Mouse (Mus musculus): ENCODE measurements around the gene Atxn2. TPM values are rescaled to one million over a fixed set of nuclear protein-coding genes. Genes with fewer than 3 reads are reported as not detected.

Atxn2 gene
- total RNA-seq (2014; rRNA removed), result 80.3 and 80.6 TPM in 2 replicates
- 71.3 and 92.3 TPM in 2 replicates for polyA plus RNA-seq (2015; fragmentation: Nextera tagmentation; extraction: Ambion mirVana)

DNA sequence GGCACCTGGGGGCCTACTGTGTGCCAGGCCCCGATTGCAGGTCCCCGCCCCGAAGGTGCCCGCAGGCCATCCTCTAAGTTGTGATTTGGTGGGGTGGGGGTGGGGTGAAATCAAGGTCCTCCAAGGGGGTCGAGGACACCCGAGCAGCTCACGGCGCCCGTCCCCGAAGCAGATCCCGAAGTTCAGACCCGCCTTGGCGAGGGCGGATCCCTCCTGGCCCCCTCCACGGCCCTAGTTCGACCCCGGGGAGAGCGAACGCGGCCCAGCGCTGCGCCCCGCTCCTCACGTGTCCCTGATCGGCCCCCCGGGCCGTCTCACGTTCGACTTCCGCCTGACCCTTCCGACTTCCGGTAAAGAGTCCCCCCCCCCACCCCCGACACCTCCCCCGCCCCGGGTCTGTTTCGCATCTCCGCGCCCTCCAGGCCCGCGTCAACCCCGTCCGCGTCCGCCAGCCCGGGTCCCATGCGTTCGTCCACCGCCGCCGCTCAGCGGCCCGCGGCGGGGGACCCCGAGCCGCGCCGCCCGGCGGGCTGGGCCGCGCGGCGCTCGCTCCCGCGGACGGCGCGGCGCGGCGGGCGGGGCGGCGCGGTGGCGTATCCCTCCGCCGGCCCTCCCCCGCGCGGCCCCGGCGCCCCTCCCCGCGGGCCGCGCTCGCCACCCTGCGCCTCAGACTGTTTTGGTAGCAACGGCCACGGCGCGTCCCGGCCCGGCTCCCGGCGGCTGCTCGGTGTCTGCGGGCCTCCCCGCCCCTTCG is at the start of gene Atxn2:
TSS of gene Atxn2 (plus strand) at position 164 of the 754 bp plus-strand sequence.
- H3K27me3 ChIP-seq (ENCODE audit: insufficient read depth, low read length), result no peaks in the 10 kb centered on the region

GRCm38 (mm10) chr5:121661494-121661893 is 49.6 kb upstream of the Atxn2 start:
- ATAC-seq, result no peak
- 86% methylated on average over 5 of the region's 5 CpGs for WGBS

More for the DNA sequence above, at the start of gene Atxn2:
- H3K9me3 ChIP-seq (ENCODE audit: low read length), result no peaks in the 10 kb centered on the region
- peak; percentile 76 for ATAC-seq
- H3K27ac ChIP-seq (ENCODE audit: low read depth, low read length), result peak within 1 kb of the TSS; percentile 99
- under 1% methylated on average over 52 of the region's 103 CpGs for WGBS
- peak; percentile 88 for DNase-seq
- H3K9ac ChIP-seq, result peak within 1 kb of the TSS; percentile 83
- H3K4me3 ChIP-seq (ENCODE audit: low read depth, low read length), result peak within 1 kb of the TSS; percentile 86
- H3K4me2 ChIP-seq (ENCODE audit: low read depth), result peak within 1 kb of the TSS; percentile 94
- H3K4me1 ChIP-seq (ENCODE audit: insufficient read depth), result peaks cover 12% of the 10 kb centered on the region
- no peaks in the 10 kb centered on the region for H3K36me3 ChIP-seq (ENCODE audit: insufficient read depth)
- no peak for TF ChIP-seq CTCF (IDR thresholded peaks at IDR 0.05; ENCODE audit: low read depth)

DNA sequence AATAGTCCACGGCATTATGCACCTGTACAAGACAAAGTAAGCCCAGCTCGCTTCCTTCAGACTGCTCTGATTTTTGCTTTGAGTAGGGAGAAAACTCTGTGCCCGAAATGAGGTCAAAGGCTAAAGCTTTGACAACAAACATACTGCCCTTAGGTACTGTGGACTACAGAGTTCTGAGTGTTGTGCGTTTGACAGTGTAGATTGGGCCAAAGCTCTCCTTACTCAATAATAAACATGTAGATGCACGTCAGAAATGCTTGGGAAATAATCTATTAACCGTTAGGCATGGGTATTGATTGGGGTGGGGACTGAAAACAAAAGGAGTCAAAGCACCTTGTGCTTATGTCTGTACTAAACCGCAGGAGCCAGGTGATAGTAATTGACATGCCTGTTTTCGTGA is 47.7 kb upstream of the Atxn2 start:
- Histone ChIP-seq H3K4me3 (ENCODE audit: low read depth, low read length) (no peak overlapping the region), H3K27me3 (ENCODE audit: insufficient read depth, low read length) (no peaks in the 10 kb centered on the region), H3K27ac (ENCODE audit: low read depth, low read length) (no peak overlapping the region), H3K36me3 (ENCODE audit: insufficient read depth) (peaks cover 32% of the 10 kb centered on the region), H3K9me3 (ENCODE audit: low read length) (no peaks in the 10 kb centered on the region), H3K4me1 (ENCODE audit: insufficient read depth) (peaks cover 12% of the 10 kb centered on the region), H3K4me2 (ENCODE audit: low read depth) (no peak overlapping the region), H3K9ac (no peak overlapping the region)
- no peak for TF ChIP-seq CTCF (IDR thresholded peaks at IDR 0.05; ENCODE audit: low read depth)
- ATAC-seq, result no peak
- WGBS, result 90% methylated on average over 8 of the region's 8 CpGs
- DNase-seq, result no peak

More at GRCm38 (mm10) chr5:121661494-121661893, 49.6 kb upstream of the Atxn2 start:
- peak overlapping the region; percentile 93 for H3K4me3 ChIP-seq (ENCODE audit: low read depth, low read length)
- peak overlapping the region; percentile 71 for H3K4me2 ChIP-seq (ENCODE audit: low read depth)
- H3K27me3 ChIP-seq (ENCODE audit: insufficient read depth, low read length), result no peaks in the 10 kb centered on the region
- no peaks in the 10 kb centered on the region for H3K9me3 ChIP-seq (ENCODE audit: low read length)
- TF ChIP-seq CTCF (IDR thresholded peaks at IDR 0.05; ENCODE audit: low read depth), result no peak
- peaks cover 12% of the 10 kb centered on the region for H3K4me1 ChIP-seq (ENCODE audit: insufficient read depth)
- no peak for DNase-seq
- H3K27ac ChIP-seq (ENCODE audit: low read depth, low read length), result no peak overlapping the region
- H3K9ac ChIP-seq, result peak overlapping the region; percentile 84
- H3K36me3 ChIP-seq (ENCODE audit: insufficient read depth), result peaks cover 20% of the 10 kb centered on the region

GRCm38 (mm10) chr5:121664078-121664477 is 47.1 kb upstream of the Atxn2 start:
- 90% methylated on average over 6 of the region's 6 CpGs for WGBS
- peaks cover 12% of the 10 kb centered on the region for H3K4me1 ChIP-seq (ENCODE audit: insufficient read depth)
- H3K4me2 ChIP-seq (ENCODE audit: low read depth), result no peak overlapping the region
- DNase-seq, result no peak
- no peak overlapping the region for H3K27ac ChIP-seq (ENCODE audit: low read depth, low read length)
- no peaks in the 10 kb centered on the region for H3K27me3 ChIP-seq (ENCODE audit: insufficient read depth, low read length)
- H3K36me3 ChIP-seq (ENCODE audit: insufficient read depth), result peaks cover 39% of the 10 kb centered on the region
- no peak overlapping the region for H3K4me3 ChIP-seq (ENCODE audit: low read depth, low read length)
- H3K9ac ChIP-seq, result no peak overlapping the region
- no peaks in the 10 kb centered on the region for H3K9me3 ChIP-seq (ENCODE audit: low read length)
- no peak for ATAC-seq
- TF ChIP-seq CTCF (IDR thresholded peaks at IDR 0.05; ENCODE audit: low read depth), result no peak

DNA sequence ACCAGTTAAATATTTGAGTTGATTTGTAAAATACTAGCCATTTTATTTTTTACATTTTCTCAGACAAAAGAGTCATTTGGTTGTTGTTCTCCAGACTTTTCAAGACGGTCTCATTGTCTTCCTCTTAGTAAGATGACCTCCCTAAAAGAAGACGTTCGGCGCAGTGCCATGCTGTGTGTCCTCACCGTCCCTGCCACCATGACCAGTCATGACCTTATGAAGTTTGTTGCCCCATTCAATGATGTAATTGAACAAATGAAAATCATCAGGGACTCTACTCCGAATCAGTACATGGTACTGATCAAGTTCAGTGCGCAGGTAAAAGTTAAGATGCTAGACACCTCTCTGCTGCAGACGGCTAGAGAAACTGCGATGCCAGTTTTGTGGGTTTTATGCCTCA is 46.2 kb upstream of the Atxn2 start:
- WGBS, result 97% methylated on average over 9 of the region's 9 CpGs
- ATAC-seq, result no peak

DNA sequence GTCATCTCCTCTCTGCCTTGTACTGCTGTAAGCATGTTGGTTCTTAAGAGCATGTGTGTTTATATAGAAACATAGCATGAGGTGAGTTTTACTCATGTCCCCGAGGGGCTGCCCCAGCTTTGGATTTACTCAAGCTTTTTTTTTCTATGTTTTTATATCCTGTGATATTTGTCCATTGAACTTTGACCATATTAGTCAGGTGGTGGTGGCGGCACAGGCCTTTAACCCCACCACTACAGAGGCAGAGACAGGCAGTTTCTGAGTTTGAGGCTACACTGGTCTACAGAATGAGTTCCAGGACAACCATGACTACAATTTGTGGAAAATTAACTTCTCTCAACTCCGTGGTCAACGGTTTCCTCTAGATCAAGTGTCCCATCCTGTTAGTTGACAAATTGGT is 44.1 kb upstream of the Atxn2 start:
- 95% methylated on average over 4 of the region's 4 CpGs for WGBS
- TF ChIP-seq CTCF (IDR thresholded peaks at IDR 0.05; ENCODE audit: low read depth), result no peak
- Histone ChIP-seq H3K27me3 (ENCODE audit: insufficient read depth, low read length) (no peaks in the 10 kb centered on the region), H3K4me3 (ENCODE audit: low read depth, low read length) (no peak overlapping the region), H3K27ac (ENCODE audit: low read depth, low read length) (no peak overlapping the region), H3K4me2 (ENCODE audit: low read depth) (no peak overlapping the region), H3K9ac (no peak overlapping the region), H3K9me3 (ENCODE audit: low read length) (no peaks in the 10 kb centered on the region), H3K4me1 (ENCODE audit: insufficient read depth) (no peaks in the 10 kb centered on the region), H3K36me3 (ENCODE audit: insufficient read depth) (peaks cover 44% of the 10 kb centered on the region)
- ATAC-seq (no peak), DNase-seq (no peak)

More for the DNA sequence above, 46.2 kb upstream of the Atxn2 start:
- Histone ChIP-seq H3K27me3 (ENCODE audit: insufficient read depth, low read length) (no peaks in the 10 kb centered on the region), H3K27ac (ENCODE audit: low read depth, low read length) (no peak overlapping the region), H3K4me1 (ENCODE audit: insufficient read depth) (peaks cover 7% of the 10 kb centered on the region), H3K4me3 (ENCODE audit: low read depth, low read length) (no peak overlapping the region), H3K9me3 (ENCODE audit: low read length) (no peaks in the 10 kb centered on the region), H3K36me3 (ENCODE audit: insufficient read depth) (peaks cover 41% of the 10 kb centered on the region), H3K4me2 (ENCODE audit: low read depth) (no peak overlapping the region), H3K9ac (no peak overlapping the region)
- no peak for TF ChIP-seq CTCF (IDR thresholded peaks at IDR 0.05; ENCODE audit: low read depth)
- DNase-seq, result no peak

- no peak for TF ChIP-seq CTCF (IDR thresholded peaks at IDR 0.05; ENCODE audit: low read depth)
- H3K36me3 ChIP-seq (ENCODE audit: insufficient read depth), result peaks cover 50% of the 10 kb centered on the region
- WGBS, result 56% methylated on average over 6 of the region's 6 CpGs
Measured at GRCm38 (mm10) chr5:121668411-121668810, 42.7 kb upstream of the Atxn2 start.

More at GRCm38 (mm10) chr5:121668411-121668810, 42.7 kb upstream of the Atxn2 start:
- Histone ChIP-seq H3K9me3 (ENCODE audit: low read length) (no peaks in the 10 kb centered on the region), H3K27me3 (ENCODE audit: insufficient read depth, low read length) (no peaks in the 10 kb centered on the region), H3K4me2 (ENCODE audit: low read depth) (no peak overlapping the region), H3K4me3 (ENCODE audit: low read depth, low read length) (no peak overlapping the region), H3K9ac (no peak overlapping the region), H3K4me1 (ENCODE audit: insufficient read depth) (no peaks in the 10 kb centered on the region), H3K27ac (ENCODE audit: low read depth, low read length) (no peak overlapping the region)
- ATAC-seq (no peak), DNase-seq (no peak)

Measured in forebrain, postnatal 0 days (tissue).